Mouse (Mus musculus) hindbrain, embryonic 16.5 days (tissue): ENCODE data around the gene Uqcr11. TPM values are rescaled to one million over a fixed set of nuclear protein-coding genes. Genes with fewer than 3 reads are reported as not detected.

Source experiments
- ATAC-seq: fragments of 200-750 bp; cut with Nextera tagmentation; 2 replicates; pipeline ENCODE4 v1.8.0; 2017; ENCODE audit warnings: moderate TSS enrichment, moderate library complexity
- H3K27ac ChIP-seq: fragments of 300-500 bp; sonication (generic); 2 replicates; pipeline ENCODE4 v1.5.1; 2014; ENCODE audit warnings: low read depth, mild to moderate bottlenecking, control low read depth, low read length, moderate library complexity
- H3K27me3 ChIP-seq: fragments of 300-500 bp; sonication (generic); replicated peaks from 2 replicates; pipeline ENCODE4 v1.6.1; 2014; ENCODE audit warnings: low read length; ENCODE audit not compliant: control insufficient read depth, insufficient read depth
- H3K36me3 ChIP-seq: fragments of 300-500 bp; sonication (generic); 2 replicates; pipeline ENCODE4 v1.6.1; 2014; ENCODE audit warnings: mild to moderate bottlenecking, low read length, moderate library complexity, mixed read lengths; ENCODE audit not compliant: control insufficient read depth, insufficient read depth
- H3K4me1 ChIP-seq: fragments of 300-500 bp; sonication (generic); 2 replicates; pipeline ENCODE4 v1.6.1; 2014; ENCODE audit warnings: low read depth, low read length; ENCODE audit not compliant: control insufficient read depth, insufficient read depth
- H3K4me2 ChIP-seq: fragments of 300-500 bp; sonication (generic); 2 replicates; pipeline ENCODE4 v1.6.1; 2014; ENCODE audit warnings: mild to moderate bottlenecking, low read length, control low read depth, moderate library complexity
- H3K4me3 ChIP-seq: fragments of 300-500 bp; sonication (generic); 2 replicates; pipeline ENCODE4 v1.5.1; 2014; ENCODE audit warnings: mild to moderate bottlenecking, low read length, control low read depth, moderate library complexity
- H3K9ac ChIP-seq: fragments of 300-500 bp; sonication (generic); 2 replicates; pipeline ENCODE4 v1.6.1; 2014; ENCODE audit warnings: low read depth, mild to moderate bottlenecking, control low read depth, low read length, moderate library complexity
- H3K9me3 ChIP-seq: fragments of 300-500 bp; sonication (generic); 2 replicates; pipeline ENCODE4 v1.6.1; 2014; ENCODE audit warnings: mild to moderate bottlenecking, low read length, moderate library complexity; ENCODE audit not compliant: control insufficient read depth
- WGBS: fragments of 180-500 bp; shearing (Covaris S2); extraction: QIAGEN DNeasy Blood & Tissue Kit; methylation state at CpG from one replicate; pipeline ENCODE4 v1.1.7; 2014; 5-methylcytosine and 5-hydroxymethylcytosine counted together
- polyA plus RNA-seq: library from polyadenylated mRNA; unstranded; fragments of >200 nt; fragmentation: Nextera tagmentation; extraction: Ambion mirVana; gene quantifications from 2 replicates; pipeline ENCODE4 v1.2.1, GENCODE M21; 2015

Uqcr11 gene
- polyA plus RNA-seq, 1 experiment from 2014 or later, result 759 TPM

DNA sequence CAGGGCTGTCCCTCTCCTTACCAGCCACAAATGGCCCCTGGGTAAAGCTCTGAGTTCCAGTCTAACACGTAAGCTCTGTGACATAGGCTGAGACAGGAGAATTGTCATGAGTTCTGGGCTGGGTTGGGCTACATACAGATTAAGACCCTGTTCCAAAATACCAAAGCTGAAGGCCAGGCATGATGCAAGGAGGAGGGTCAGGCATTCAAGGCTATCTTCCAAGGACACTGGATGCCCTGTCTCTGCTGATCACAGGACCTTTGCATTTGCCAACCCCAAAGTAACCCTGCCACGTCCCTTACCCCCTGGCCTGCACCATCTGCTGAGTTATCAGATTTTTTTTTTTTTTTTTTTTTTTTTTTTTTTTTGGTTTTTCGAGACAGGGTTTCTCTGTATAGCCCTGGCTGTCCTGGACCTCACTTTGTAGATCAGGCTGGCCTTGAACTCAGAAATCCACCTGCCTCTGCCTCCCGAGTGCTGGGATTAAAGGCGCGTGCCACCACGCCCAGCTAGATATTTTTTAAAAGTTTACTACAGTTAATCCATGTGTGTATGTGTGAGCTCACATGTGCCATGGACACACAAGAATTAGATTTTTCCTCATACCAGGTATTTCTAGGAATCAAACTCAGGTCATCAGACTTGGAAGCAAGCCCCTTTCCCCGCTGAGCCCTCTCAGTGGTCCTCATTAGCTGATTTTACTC is 37.1 kb upstream of the Uqcr11 start:
- Histone ChIP-seq H3K4me3 (no peak overlapping the region), H3K27me3 (peaks cover 5% of the 10 kb centered on the region), H3K9ac (no peak overlapping the region), H3K4me1 (no peaks in the 10 kb centered on the region; the same call in 1 of the 2 replicates), H3K9me3 (no peaks in the 10 kb centered on the region), H3K4me2 (no peak overlapping the region), H3K27ac (no peak overlapping the region), H3K36me3 (no peaks in the 10 kb centered on the region)
- no peak for ATAC-seq
- WGBS, result 84% methylated on average over 8 of the region's 8 CpGs

DNA sequence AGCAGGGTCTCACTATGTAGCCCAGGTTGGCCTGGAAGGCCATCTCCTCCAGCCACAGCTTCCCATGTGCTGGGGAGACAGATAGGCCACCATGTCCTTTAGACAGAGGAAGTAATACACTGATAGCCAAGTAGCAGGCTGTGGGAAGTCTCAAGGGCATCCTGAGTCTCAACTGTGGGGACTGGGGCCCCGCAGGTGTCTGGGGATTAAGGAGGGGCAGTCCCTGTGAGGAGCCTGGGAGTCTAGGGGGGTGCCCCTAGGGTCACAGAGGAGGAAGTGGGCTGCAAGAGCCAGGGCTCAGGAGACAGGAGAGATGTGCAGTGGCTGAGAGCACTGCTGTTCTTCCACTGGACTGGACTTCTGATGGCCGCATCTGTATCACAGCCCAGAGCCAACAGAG is 36.4 kb upstream of the Uqcr11 start:
- 67% methylated on average over 2 of the region's 2 CpGs for WGBS
- Histone ChIP-seq H3K36me3 (no peaks in the 10 kb centered on the region), H3K27ac (no peak overlapping the region), H3K9me3 (no peaks in the 10 kb centered on the region), H3K4me1 (no peaks in the 10 kb centered on the region; the same call in 1 of the 2 replicates), H3K9ac (no peak overlapping the region), H3K27me3 (peaks cover 5% of the 10 kb centered on the region), H3K4me3 (no peak overlapping the region), H3K4me2 (no peak overlapping the region)
- ATAC-seq, result no peak

DNA sequence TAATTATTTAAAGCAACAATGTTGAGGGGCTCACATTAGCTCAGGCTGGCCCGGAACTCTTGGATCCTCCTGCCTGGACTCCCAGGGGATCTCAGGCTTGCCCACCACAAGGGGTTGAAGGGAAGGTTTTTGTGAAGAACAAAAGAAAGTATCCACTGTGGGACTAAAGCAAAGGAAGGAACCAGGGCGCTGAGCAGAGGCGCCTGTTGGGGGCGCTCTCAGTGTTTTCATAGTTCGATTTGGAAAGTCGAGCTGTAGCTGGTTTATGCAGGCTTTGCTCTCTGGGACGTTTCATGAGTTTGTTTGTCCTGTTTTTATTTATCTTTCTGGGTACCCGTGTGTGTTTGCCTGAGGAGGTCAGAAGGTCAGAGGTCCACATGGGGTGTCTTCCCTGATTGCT is 35.0 kb upstream of the Uqcr11 start:
- 58% methylated on average over 8 of the region's 8 CpGs for WGBS
- Histone ChIP-seq H3K9me3 (no peaks in the 10 kb centered on the region), H3K27me3 (peaks cover 3% of the 10 kb centered on the region; the same call in 1 of the 2 replicates)

DNA sequence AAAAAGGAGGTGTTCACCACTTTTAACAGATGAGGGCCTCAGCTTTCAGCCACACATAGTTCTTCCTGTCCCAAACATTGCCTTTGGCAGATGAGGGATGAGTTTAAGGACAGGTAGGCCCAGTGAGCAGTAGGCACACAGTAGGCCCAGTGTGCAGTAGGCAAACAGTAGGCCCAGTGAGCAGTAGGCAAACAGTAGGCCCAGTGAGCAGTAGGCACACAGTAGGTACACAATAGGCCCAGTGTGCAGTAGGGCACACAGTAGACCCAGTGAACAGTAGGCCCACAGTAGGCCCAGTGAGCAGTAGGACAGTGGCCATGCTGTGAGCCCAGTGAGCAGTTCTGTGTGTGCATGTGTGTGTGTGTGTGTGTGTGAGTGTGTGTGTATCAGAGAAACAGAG is 33.4 kb upstream of the Uqcr11 start:
- H3K36me3 ChIP-seq, result no peaks in the 10 kb centered on the region
- no peak overlapping the region for H3K27ac ChIP-seq
- H3K4me2 ChIP-seq, result no peak overlapping the region
- 0 out of 2 replicates have a peak, but pooled peaks cover 3% of the 10 kb centered on the region for H3K27me3 ChIP-seq
- H3K4me1 ChIP-seq, result no peaks in the 10 kb centered on the region
- H3K4me3 ChIP-seq, result no peak overlapping the region
- H3K9me3 ChIP-seq, result no peaks in the 10 kb centered on the region
- no peak overlapping the region for H3K9ac ChIP-seq
- no peak for ATAC-seq

More for the DNA sequence above, 35.0 kb upstream of the Uqcr11 start:
- H3K27ac ChIP-seq, result no peak overlapping the region
- no peak overlapping the region for H3K4me3 ChIP-seq
- no peaks in the 10 kb centered on the region; the same call in 1 of the 2 replicates for H3K4me1 ChIP-seq
- H3K9ac ChIP-seq, result no peak overlapping the region
- no peak overlapping the region for H3K4me2 ChIP-seq
- H3K36me3 ChIP-seq, result no peaks in the 10 kb centered on the region
- ATAC-seq, result no peak

DNA sequence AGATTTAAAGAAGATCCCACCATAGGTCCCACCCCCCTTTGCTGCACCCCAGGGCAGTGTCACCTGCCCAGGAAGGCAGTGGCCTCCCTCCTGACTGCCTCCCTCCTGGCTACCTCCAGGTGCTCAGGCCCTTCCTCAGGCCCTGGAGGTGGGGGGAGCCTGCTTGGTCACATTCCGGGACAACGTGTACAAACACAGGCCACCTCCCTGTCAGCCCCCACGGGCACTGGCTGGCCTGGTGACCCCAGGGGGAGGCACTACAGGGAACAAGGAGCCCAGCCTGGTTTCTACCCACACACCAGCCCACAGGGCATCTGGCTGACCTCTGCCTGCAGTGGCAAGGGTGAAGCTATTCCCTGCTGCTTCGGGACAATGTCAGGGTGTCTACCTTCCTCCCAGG is 31.3 kb upstream of the Uqcr11 start:
- ATAC-seq, result no peak
- Histone ChIP-seq H3K9ac (no peak overlapping the region), H3K4me1 (no peaks in the 10 kb centered on the region), H3K27me3 (0 out of 2 replicates have a peak, but pooled peaks cover 2% of the 10 kb centered on the region), H3K4me2 (no peak overlapping the region), H3K9me3 (no peaks in the 10 kb centered on the region), H3K4me3 (no peak overlapping the region), H3K36me3 (no peaks in the 10 kb centered on the region), H3K27ac (no peak overlapping the region)
- 60% methylated on average over 4 of the region's 4 CpGs for WGBS

DNA sequence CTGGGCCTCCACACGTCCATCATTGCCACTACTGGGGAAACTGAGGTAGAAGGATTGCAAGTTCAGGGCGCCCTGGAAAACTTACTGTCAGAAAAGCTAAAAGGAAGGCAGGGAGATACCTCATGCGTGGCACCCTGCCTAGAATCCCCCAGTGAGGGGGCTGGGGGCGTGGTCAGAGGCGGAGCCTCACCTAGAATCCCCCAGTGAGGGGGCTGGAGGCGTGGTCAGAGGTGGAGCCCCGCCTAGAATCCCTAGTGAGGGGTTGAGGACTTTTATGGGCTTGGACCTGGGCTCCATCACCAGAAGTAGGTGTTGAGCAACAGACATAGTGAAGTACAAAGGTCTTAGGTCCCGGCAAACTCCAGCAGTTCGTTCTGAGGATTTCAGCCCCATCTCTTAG is 29.6 kb upstream of the Uqcr11 start:
- H3K9me3 ChIP-seq, result no peaks in the 10 kb centered on the region
- H3K4me3 ChIP-seq, result no peak overlapping the region
- no peak overlapping the region for H3K27ac ChIP-seq
- H3K9ac ChIP-seq, result no peak overlapping the region
- H3K36me3 ChIP-seq, result no peaks in the 10 kb centered on the region
- WGBS, result 11% methylated on average over 9 of the region's 9 CpGs
- H3K4me1 ChIP-seq, result peaks cover 14% of the 10 kb centered on the region
- no peaks in the 10 kb centered on the region for H3K27me3 ChIP-seq
- H3K4me2 ChIP-seq, result no peak overlapping the region
- ATAC-seq, result no peak

DNA sequence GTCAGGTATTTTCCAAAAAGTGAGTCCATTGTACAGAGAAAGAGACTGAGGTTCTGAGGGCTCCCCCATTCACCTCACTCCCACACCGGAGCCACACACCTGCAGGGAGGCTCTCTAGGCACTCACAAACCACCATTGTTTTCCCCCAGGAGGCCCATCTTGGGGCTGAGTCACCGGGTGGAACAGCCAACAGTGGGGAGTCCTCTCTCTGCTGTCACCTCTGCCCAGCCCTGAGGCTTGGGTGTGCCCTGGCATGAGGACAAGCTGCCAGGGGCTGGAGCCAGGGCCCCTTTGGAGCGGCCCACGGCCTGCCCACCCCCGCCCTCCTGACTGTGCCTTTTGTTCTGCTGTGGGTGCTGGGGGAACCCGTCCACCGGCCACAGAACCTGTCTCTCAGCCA is 29.1 kb upstream of the Uqcr11 start:
- no peak overlapping the region for H3K4me3 ChIP-seq
- 25% methylated on average over 7 of the region's 7 CpGs for whole genome bisulfite sequencing
- no peaks in the 10 kb centered on the region for H3K27me3 ChIP-seq
- H3K36me3 ChIP-seq, result no peaks in the 10 kb centered on the region
- peaks cover 19% of the 10 kb centered on the region for H3K4me1 ChIP-seq
- H3K9ac ChIP-seq, result no peak overlapping the region
- H3K4me2 ChIP-seq, result no peak overlapping the region
- no peak for ATAC-seq
- no peaks in the 10 kb centered on the region for H3K9me3 ChIP-seq
- no peak overlapping the region for H3K27ac ChIP-seq

DNA sequence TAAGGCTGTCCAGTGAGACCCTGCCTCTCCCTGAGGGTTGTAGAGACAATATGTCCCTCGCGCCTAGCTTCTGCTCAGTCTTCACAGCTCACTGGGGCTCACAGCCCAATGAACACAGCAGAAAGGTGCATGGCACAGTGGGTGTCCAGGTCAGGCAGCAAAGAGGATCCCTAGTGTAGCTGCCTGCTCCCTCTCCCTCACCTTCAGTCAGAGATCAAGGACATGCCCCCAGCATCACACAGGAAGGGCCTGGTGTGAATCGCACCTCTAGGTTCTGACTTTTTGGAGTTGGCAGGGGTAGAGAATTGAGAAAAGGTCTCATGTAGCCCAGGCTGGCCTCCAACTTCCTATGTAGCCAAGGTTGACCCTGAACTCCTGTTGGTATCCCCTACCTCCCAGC is 28.2 kb upstream of the Uqcr11 start:
- peaks cover 4% of the 10 kb centered on the region for H3K36me3 ChIP-seq
- H3K9ac ChIP-seq, result no peak overlapping the region
- ATAC-seq, result no peak; the same call in 1 of the 2 replicates
- no peak overlapping the region for H3K4me2 ChIP-seq
- no peak overlapping the region for H3K27ac ChIP-seq
- no peaks in the 10 kb centered on the region for H3K9me3 ChIP-seq
- peaks cover 19% of the 10 kb centered on the region for H3K4me1 ChIP-seq
- 81% methylated on average over 3 of the region's 3 CpGs for WGBS
- no peak overlapping the region for H3K4me3 ChIP-seq
- H3K27me3 ChIP-seq, result no peaks in the 10 kb centered on the region

DNA sequence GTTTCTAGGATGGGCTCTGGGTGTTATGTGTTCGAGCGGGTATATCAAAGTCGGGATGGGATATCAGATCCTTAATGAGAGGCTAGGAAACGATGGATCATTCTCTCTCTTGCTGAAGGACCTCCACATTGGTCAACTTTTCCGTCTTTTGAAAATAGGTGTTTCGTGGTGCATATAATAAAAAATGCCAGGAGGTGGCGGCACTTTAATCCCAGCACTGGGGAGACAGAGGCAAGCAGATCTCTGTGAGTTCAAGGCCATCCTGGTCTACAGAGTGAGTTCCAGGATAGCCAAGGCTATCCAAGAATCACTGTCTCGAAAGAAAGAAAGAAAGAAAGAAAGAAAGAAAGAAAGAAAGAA is 27.6 kb upstream of the Uqcr11 start:
- no peaks in the 10 kb centered on the region for H3K27me3 ChIP-seq
- peak overlapping the region; percentile 91 for H3K4me3 ChIP-seq
- H3K27ac ChIP-seq, result no peak overlapping the region
- H3K36me3 ChIP-seq, result peaks cover 10% of the 10 kb centered on the region
- no peak overlapping the region for H3K9ac ChIP-seq
- peaks cover 19% of the 10 kb centered on the region for H3K4me1 ChIP-seq
- peak overlapping the region; percentile 26 for H3K4me2 ChIP-seq
- 11% methylated on average over 8 of the region's 8 CpGs for WGBS
- ATAC-seq, result no peak; the same call in 1 of the 2 replicates
- H3K9me3 ChIP-seq, result no peaks in the 10 kb centered on the region
